Mouse (Mus musculus) lung, postnatal 0 days (tissue): Measurements from ENCODE around the gene Lipm.

Experiments
- CTCF ChIP-seq: IDR thresholded peaks from 2 replicates; pipeline ENCODE4 v1.5.1; 2016; ENCODE audit warnings: antibody characterized with exemption, mild to moderate bottlenecking
- EP300 ChIP-seq: IDR thresholded peaks from 2 replicates; pipeline ENCODE4 v1.6.1; 2016; ENCODE audit warnings: antibody characterized with exemption, mild to moderate bottlenecking, control low read depth

DNA sequence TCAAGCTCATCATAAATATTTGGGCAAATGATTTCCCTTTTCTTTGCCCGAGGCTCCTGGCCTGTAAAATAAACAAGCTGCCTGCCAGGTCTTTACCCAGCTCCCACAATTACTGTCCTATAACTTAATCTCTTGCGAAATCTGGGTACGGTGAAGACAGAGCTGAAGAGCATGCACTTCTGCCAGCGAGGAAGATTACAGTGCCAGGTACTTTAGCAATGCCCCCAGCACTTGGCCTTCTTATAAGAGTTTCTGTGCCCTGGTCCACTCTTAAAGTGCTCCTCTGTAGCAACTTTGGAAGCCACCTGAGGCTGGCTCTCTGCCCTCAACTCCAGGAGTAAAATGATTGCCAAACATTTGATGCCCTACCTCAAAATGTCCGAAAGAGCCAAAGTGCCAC, 5.4 kb upstream of the Lipm start:
- TF ChIP-seq CTCF = no peak
- TF ChIP-seq EP300 = no peak
